Mouse (Mus musculus) heart, adult 11 months (tissue): ENCODE data around the gene Pcdh17.

Source experiments
- DNase-seq: peaks from one replicate; pipeline ENCODE4 v3.0.0; 2022

The Pcdh17 gene

GRCm38 (mm10) chr14:84480546-84480945 is 37.2 kb downstream of the Pcdh17 start:
- DNase-seq = no peak

GRCm38 (mm10) chr14:84484350-84484749 is 41.0 kb downstream of the Pcdh17 start:
- DNase-seq = no peak

DNA sequence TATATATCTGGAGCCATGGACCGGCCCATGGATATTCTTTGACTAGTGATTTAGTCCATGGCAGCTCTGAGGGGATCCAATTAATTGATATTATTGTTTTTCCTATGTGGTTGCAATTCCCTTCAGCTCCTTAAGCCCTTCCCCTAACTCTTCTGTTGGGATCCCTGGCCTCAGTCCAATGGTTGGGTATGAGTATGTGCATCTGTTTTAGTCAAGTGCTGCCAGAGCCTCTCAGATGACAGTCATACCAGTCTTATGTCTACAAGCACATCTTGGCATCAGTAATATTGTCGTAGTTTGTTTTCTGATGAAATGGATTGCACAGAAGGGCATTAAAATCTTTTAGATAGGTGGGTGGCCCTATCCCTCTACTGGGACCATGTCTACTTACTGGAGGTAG is 67.6 kb downstream of the Pcdh17 start:
- DNase-seq = no peak

DNA sequence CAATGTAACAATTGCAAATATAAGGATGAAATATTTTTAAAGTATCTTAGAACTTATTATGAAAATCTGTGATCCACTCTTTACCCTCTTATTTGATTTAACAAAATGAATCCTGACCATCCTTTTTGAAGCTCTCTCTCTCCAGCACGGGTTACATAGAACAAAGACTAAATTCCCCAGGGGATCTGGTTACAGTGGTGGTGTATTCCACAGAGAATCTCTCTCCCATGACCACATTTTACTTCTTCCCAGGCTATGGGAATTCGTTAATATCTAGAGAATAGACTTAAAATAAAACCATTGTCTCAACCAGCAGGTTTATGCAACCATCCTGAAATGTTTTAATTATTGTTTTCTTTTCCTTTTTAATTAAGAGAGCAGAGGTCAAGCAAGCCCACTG is 89.0 kb downstream of the Pcdh17 start:
- DNase-seq = no peak

GRCm38 (mm10) chr14:84535264-84535663 is 91.9 kb downstream of the Pcdh17 start:
- no peak for DNase-seq

- DNase-seq = no peak
These were observed 98.5 kb downstream of the Pcdh17 start for GRCm38 (mm10) chr14:84541838-84542237.

DNA sequence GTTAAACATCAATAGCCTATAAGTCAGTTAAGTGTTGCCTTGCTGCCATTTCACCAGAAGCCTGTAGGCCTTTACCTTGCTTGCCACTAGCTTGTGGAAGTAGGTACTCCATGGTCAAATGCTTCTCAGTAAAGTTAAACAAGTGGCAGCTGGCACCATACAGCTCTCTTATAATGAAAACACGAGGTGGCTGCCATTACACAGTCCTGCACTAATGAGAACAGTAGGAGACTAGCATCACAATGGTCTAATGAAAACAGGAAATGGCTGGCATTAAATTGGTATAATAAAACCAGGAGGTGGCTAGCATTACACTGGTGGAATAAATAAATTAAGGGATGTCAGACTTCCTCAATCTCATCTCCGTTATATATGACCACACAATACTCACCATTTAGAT is 102.6 kb downstream of the Pcdh17 start:
- no peak for DNase-seq

DNA sequence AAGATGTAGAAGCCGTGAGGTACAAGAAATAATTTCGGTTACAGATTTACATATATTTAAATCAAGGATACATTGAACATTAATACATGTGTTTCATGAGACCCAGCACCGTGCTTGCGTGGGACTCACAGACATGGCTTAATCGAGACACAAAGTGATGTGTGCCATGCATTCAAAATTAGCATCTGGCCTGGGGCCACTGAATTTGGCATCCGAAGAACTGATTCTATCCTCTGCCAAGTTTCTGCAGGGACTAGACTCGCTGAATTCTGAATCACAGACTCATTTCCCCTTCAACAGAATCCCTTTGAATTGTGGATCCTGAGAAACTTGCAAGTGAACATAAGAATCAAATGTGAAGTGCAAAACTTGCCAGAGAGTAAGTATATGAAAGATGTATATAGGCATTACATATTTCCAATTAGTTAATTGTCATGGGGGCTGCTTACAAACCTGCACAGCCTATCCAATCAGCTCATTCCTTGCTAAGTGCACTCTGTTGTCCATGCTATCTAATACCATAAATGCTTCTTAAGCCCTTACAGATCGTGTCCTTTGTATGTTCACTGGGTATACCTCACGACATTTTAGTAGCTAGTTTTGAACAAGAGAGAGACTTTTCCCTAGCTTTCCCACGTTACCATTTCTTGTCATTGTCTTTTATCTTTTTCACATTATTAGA is 104.3 kb downstream of the Pcdh17 start:
- DNase-seq = no peak

DNA sequence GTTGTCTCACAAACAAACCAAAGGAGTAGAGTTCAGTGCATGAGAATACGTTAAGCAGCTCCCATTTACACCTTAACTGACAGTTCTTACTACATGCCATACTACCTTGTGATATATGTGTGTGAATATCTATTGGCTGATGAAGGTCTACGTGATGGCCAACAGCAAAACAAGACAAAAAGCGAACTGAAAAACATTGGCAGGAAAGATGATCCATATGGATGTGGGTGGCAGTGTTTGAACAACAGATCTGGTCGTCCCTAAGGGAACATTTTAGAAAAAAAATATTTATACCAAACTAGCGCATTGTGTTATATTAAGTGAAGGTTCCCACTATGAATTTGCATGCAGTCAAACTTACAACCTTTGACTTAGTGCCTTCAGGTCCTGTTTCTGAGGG is 108.2 kb downstream of the Pcdh17 start:
- DNase-seq = no peak

GRCm38 (mm10) chr14:84571071-84571470 is 127.7 kb downstream of the Pcdh17 start:
- no peak for DNase-seq
